Mouse (Mus musculus) gastrocnemius, postnatal 14 days (tissue): ENCODE results near the gene Lsm4. TPM values are rescaled to one million over a fixed set of nuclear protein-coding genes. Genes with fewer than 3 reads are reported as not detected.

Source experiments
- DNase-seq: peaks from one replicate; pipeline ENCODE4 v3.0.0; 2021; ENCODE audit warnings: mixed read lengths
- intact Hi-C: fragments of 180-260 bp; cut with DNase I; formaldehyde crosslinking; loops from one replicate; pipeline ENCODE4 v1.15.1; 2025; ENCODE audit warnings: low total_unique reads
- total RNA-seq, 2 experiments: library from RNA; stranded (reverse); gene quantifications; 2 replicates each; pipeline ENCODE4 v1.2.3; 2021

The Lsm4 gene
- total RNA-seq, 2 experiments from 2014 or later, result 65.9 to 77.0 TPM

DNA sequence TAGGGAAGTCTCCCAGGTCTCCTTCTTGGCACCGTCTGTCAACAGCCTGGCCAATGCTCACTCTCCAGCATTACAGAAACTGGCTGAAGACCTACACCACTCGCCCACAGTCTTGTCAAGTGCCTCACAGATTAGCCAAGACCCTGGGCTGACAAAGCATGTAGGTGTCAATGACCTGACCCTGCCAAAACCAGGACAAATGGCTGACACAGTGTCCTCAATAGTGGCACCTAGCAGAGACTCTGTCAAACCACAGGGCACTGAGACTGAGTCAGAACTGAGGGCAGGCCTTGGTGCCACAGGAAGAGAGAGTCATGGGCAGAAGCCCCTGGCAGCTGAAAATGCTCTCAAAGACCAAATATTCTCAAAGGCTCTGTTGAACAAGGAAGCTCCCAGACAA, 42.0 kb downstream of the Lsm4 start:
- intact Hi-C loops, result no loop called here
- DNase-seq, result no peak

DNA sequence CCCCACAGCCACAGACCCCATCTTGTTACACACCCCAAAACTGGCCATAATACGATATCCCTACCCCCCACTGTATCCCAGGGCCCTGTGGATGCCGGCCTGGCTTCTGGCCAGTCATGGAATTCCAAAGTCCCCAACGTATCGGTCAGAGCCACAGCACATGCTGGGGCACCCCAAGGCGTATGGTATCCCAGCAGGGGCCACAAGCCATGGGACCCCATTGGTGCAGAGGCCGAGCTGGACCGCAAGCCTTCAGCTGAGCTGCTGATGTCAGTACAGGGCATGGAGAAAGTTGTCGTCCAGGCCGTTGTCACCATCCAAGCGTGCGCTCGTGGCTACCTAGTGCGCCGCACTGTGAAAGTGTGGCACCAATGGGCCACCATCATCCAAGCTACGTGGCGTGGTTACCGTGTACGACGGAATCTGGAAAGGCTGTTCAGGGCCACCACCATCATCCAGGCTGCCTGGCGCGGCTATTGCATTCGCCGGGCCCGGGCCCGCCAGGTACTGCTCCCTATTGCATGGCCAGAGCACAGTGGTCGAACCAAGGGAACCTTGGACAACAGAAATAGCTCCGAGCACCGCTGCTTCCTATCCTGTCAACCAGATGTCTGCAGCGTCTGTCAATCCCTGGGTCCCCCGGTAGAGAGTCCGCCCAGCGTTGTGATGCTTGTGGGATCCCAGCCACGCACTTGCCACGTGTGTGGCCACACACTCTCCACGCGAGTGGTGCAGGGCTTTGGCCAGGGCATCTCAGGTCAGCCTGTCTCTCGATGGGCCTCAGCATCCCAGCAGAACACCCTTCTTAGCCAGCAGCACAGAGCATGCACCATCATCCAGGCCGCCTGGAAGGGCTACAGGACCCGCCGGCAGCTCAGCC, 43.7 kb downstream of the Lsm4 start:
- DNase-seq, result no peak
- intact Hi-C loops, result no loop called here

DNA sequence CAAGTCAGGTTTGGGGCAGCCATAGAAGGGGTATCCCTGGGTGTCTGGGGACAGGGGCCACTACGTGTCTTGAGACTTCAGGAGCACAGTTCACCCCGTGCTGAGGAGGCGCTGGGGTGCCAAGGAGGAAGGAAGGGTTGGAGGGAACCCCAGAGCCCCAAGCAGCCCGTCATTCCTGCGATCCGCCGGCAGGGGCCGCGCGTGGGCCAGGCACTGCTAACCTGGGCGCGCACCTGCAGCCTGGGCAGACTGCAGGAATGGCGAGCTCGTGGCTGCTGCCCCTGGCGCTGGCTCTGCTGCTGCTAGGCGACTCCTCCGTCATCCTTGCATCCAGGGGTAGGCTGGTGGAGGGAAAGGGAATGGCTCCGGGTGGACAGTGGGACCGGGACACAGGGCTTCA, 45.2 kb downstream of the Lsm4 start, which contains the start of gene Gm3336:
TSS of gene Gm3336 (plus strand) at position 247 of the 400 bp plus-strand sequence.
- intact Hi-C loops, result no loop called here
- DNase-seq, result peak; percentile 56

GRCm38 (mm10) chr8:70719796-70720270, 46.8 kb downstream of the Lsm4 start:
- peak; percentile 8 for DNase-seq
- intact Hi-C loops, result loop anchor here (5.0 kb wide), 1 partner anchor 122 kb away; no protein-coding TSS in a partner anchor

GRCm38 (mm10) chr8:70720739-70721138, 47.7 kb downstream of the Lsm4 start:
- intact Hi-C loops, result loop anchor here (5.0 kb wide), 1 partner anchor 122 kb away; no protein-coding TSS in a partner anchor
- DNase-seq, result peak; percentile 75

GRCm38 (mm10) chr8:70721601-70722000, 48.6 kb downstream of the Lsm4 start:
- intact Hi-C loops, result loop anchor here (5.0 kb wide), 1 partner anchor 121 kb away; no protein-coding TSS in a partner anchor
- DNase-seq, result no peak

GRCm38 (mm10) chr8:70723486-70724210, 50.6 kb downstream of the Lsm4 start, which contains the start of gene Pde4c:
Gene Pde4c (plus strand): TSS chr8:70723720.
- DNase-seq, result no peak
- intact Hi-C loops, result loop anchor here (5.0 kb wide), 1 partner anchor 119 kb away; no protein-coding TSS in a partner anchor

DNA sequence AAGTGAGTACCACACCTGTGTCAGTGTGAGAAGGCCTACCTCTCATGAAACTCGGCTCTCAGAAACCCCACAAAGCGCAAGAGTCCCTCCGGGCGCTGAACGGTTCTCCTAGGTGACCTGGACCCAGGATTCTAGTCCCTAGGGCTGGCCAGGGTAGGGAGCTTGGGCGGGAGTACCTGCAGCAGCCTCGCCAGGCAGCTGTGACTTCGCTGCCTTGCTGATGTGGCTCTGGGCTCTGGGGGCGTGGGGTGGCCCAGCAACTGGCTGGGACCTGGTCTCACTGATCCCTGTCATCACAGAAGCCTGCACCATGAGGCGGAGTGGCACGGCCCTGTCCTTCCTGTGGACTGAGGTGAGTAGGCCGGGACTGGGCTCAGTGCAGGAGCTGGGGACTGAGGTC, 51.2 kb downstream of the Lsm4 start:
- intact Hi-C loops, result loop anchor here (5.0 kb wide), 1 partner anchor 118 kb away; no protein-coding TSS in a partner anchor
- DNase-seq, result no peak

DNA sequence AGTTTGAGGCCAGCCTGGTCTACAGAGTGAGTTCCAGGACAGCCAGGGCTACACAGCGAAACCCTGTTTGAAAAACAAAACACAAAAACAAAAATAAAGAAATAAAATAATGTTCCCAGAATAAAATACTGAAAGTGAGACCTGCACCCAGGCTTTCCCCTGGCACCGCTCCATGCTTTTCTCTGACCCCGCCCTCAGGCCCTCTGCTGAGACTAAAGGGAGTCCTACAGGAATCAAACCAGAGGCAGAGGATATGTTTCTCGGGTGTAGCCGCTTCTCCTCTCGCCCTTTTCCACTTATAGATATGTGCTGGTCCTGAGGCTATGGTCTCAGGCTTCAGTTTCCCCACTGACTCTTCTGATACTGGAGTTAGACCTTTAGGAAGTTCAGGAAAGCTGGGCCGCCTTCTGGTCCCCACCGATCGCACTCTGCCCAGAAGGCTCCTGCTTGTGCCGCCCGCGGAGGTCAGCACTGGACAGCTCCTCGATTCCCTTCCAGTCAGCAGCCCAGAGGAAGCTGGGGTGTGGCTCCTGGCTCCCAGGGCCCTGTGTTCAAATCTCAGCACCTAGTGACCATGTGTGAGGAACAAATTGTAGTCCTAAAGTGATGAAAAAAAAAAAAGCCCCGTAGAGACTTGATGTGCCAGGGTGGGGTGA, 52.9 kb downstream of the Lsm4 start:
- intact Hi-C loops, result loop anchor here (5.0 kb wide), 1 partner anchor 41 kb away; no protein-coding TSS in a partner anchor
- DNase-seq, result peak; percentile 24

- no peak for DNase-seq
- intact Hi-C loops, result loop anchor here (5.0 kb wide), 1 partner anchor 41 kb away; no protein-coding TSS in a partner anchor
Measured at GRCm38 (mm10) chr8:70726721-70727120, 53.7 kb downstream of the Lsm4 start.

Other genes starting within 250 kb of the Lsm4 start
- gene Crtc1, start 233.7 kb upstream of the Lsm4 start, total RNA-seq, result 1 to 10 TPM; 6.4 to 7.4 TPM
- gene Klhl26, start 196.3 kb upstream of the Lsm4 start, total RNA-seq, result 1 to 10 TPM; 5.4 TPM
- not detected for gene Tmem59l, start 185.9 kb upstream of the Lsm4 start, total RNA-seq
- 1 to 10 TPM; 1.5 to 1.9 TPM for gene Crlf1, start 180.1 kb upstream of the Lsm4 start, total RNA-seq
- gene Rex1bd, start 166.5 kb upstream of the Lsm4 start, total RNA-seq, result 100 to 1,000 TPM; 118 to 122 TPM
- 1,000 to 10,000 TPM; 1,030 to 1,066 TPM for gene Uba52, start 162.4 kb upstream of the Lsm4 start, total RNA-seq
- gene Fkbp8, start 145.5 kb upstream of the Lsm4 start, total RNA-seq, result 100 to 1,000 TPM; 116 to 117 TPM
- gene Kxd1, start 145.3 kb upstream of the Lsm4 start, total RNA-seq, result 10 to 100 TPM; 64.9 to 73.0 TPM
- 10 to 100 TPM in 1 of 2 experiments, 1 to 10 TPM in 1; 9.0 to 10.3 TPM for gene Ell, start 133.8 kb upstream of the Lsm4 start, total RNA-seq
- 10 to 100 TPM; 18.7 to 24.7 TPM for gene Isyna1, start 78.9 kb upstream of the Lsm4 start, total RNA-seq
- gene Ssbp4, start 64.4 kb upstream of the Lsm4 start, total RNA-seq, result 10 to 100 TPM; 22.9 to 25.7 TPM
- gene Lrrc25, start 57.1 kb upstream of the Lsm4 start, total RNA-seq, result under 1 TPM; 0.53 to 0.88 TPM
- not detected for gene Gdf15, start 40.8 kb upstream of the Lsm4 start, total RNA-seq
- gene Pgpep1, start 12.9 kb upstream of the Lsm4 start, total RNA-seq, result 10 to 100 TPM; 18.2 to 21.6 TPM
- gene Jund, start 25.7 kb downstream of the Lsm4 start, total RNA-seq, result 10 to 100 TPM; 73.5 to 87.4 TPM
- gene Iqcn, start 30.2 kb downstream of the Lsm4 start, total RNA-seq, result under 1 TPM in 1 of 2 experiments, not detected in 1; 0.04 TPM
- gene Gm3336, start 45.3 kb downstream of the Lsm4 start, total RNA-seq, result not detected
- gene Pde4c, start 50.5 kb downstream of the Lsm4 start, total RNA-seq, result 1 to 10 TPM; 2.9 to 3.4 TPM
- gene Rab3a, start 81.4 kb downstream of the Lsm4 start, total RNA-seq, result 10 to 100 TPM; 44.3 to 45.1 TPM
- gene Mpv17l2, start 87.7 kb downstream of the Lsm4 start, total RNA-seq, result 10 to 100 TPM; 28.3 to 31.9 TPM
- 10 to 100 TPM; 23.0 to 27.9 TPM for gene Pik3r2, start 103.5 kb downstream of the Lsm4 start, total RNA-seq
- gene Mast3, start 131.8 kb downstream of the Lsm4 start, total RNA-seq, result 1 to 10 TPM; 5.2 to 7.0 TPM
- gene Il12rb1, start 135.2 kb downstream of the Lsm4 start, total RNA-seq, result under 1 TPM in 1 of 2 experiments, not detected in 1; 0.09 TPM
- 10 to 100 TPM in 1 of 2 experiments, 1 to 10 TPM in 1; 4.8 to 71.3 TPM for gene Arrdc2, start 166.5 kb downstream of the Lsm4 start, total RNA-seq
- gene Kcnn1, start 190.0 kb downstream of the Lsm4 start, total RNA-seq, result 1 to 10 TPM; 5.4 to 6.6 TPM
- 10 to 100 TPM; 50.3 to 50.9 TPM for gene Ccdc124, start 200.7 kb downstream of the Lsm4 start, total RNA-seq
- gene Slc5a5, start 219.5 kb downstream of the Lsm4 start, total RNA-seq, result under 1 TPM in 1 of 2 experiments, not detected in 1; 0.08 TPM
- gene Rpl18a, start 224.2 kb downstream of the Lsm4 start, total RNA-seq, result 1,000 to 10,000 TPM; 1,213 to 1,382 TPM
- 10 to 100 TPM; 13.8 to 15.5 TPM for gene Map1s, start 232.7 kb downstream of the Lsm4 start, total RNA-seq